Mouse (Mus musculus): ENCODE results near the gene Gm20696. TPM values are rescaled to one million over a fixed set of nuclear protein-coding genes. Genes with fewer than 3 reads are reported as not detected.

Gm20696 gene
- polyA plus RNA-seq, 1 experiment from 2014 or later, result 3.0 TPM

GRCm38 (mm10) chr6:99364545-99364944, 302.1 kb downstream of the Gm20696 start:
- H3K27ac ChIP-seq (ENCODE audit: low read depth, low read length), result no peak overlapping the region
- no peak for ATAC-seq (ENCODE audit: low read depth)
- H3K9me3 ChIP-seq (ENCODE audit: control insufficient read depth, low read length), result no peaks in the 10 kb centered on the region
- H3K36me3 ChIP-seq (ENCODE audit: control insufficient read depth, insufficient read depth, low read length), result no peaks in the 10 kb centered on the region
- H3K4me1 ChIP-seq (ENCODE audit: control insufficient read depth, insufficient read depth, low read length), result no peaks in the 10 kb centered on the region
- H3K4me2 ChIP-seq (ENCODE audit: low read depth, low read length), result no peak overlapping the region
- no peak overlapping the region for H3K9ac ChIP-seq (replicated peaks; ENCODE audit: low read depth, low read length)
- 73% methylated on average over 6 of the region's 6 CpGs for WGBS
- H3K27me3 ChIP-seq (ENCODE audit: control insufficient read depth, insufficient read depth, low read length), result no peaks in the 10 kb centered on the region
- H3K4me3 ChIP-seq (ENCODE audit: low read depth, low read length), result no peak overlapping the region

DNA sequence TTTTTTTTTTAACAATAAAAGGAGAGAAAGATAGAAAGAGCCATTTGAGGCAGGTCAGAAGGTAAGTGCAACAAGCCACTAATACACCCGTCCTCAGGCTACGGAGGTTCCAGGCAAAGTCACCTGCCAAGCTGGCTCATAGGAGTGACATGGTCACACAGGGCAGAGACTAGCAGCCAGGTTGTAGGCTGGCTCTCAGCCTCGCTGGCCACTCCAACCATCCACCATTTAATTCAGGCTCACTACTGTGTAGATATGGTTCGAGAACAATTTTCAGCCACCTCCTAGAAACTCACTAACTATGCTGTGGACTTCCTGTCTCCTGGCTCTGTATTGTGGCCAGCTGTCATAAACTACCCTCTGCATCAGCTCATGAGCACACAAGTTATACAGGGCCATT, 306.0 kb downstream of the Gm20696 start:
- Histone ChIP-seq H3K27me3 (ENCODE audit: control insufficient read depth, insufficient read depth, low read length) (no peaks in the 10 kb centered on the region), H3K4me3 (ENCODE audit: low read depth, low read length) (no peak overlapping the region), H3K4me2 (ENCODE audit: low read depth, low read length) (no peak overlapping the region), H3K9me3 (ENCODE audit: control insufficient read depth, low read length) (no peaks in the 10 kb centered on the region), H3K4me1 (ENCODE audit: control insufficient read depth, insufficient read depth, low read length) (no peaks in the 10 kb centered on the region), H3K27ac (ENCODE audit: low read depth, low read length) (no peak overlapping the region), H3K36me3 (ENCODE audit: control insufficient read depth, insufficient read depth, low read length) (no peaks in the 10 kb centered on the region), H3K9ac (replicated peaks; ENCODE audit: low read depth, low read length) (no peak overlapping the region)
- 88% methylated on average over 4 of the region's 4 CpGs for WGBS
- no peak for ATAC-seq (ENCODE audit: low read depth)

DNA sequence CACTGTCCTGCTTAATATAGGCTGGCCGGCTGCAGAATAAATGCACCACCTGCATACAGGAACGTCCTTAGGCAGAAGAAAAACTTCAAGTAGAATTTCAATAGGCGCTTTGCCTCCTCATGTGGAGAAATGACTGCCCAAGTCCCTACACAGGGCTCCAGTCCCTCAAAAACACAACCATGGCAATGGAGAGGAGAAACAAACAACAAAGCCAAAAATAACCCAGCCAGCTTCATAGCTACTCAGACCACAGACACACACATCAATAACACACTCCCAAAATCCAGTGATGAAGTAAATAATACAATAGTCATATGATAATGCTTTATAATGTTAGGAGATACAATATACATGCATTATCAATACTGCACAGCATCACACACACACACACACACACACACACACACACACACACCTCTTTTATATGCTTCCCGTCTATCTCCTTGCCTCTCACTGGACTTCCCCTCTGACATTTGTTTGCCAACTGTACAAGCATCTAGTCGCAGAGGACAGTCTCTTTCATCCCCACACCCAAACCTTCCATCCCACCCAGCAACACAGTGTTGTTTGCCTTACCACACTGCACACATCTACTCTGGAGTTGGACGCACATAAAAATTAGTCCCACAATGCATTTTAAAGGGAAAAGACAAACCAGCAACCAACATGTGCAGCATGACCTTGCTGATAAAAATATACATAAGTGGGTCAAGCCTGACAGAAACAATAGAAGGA, 306.7 kb downstream of the Gm20696 start:
- 82% methylated on average over 6 of the region's 6 CpGs for WGBS
- no peaks in the 10 kb centered on the region for H3K27me3 ChIP-seq (ENCODE audit: control insufficient read depth, insufficient read depth, low read length)

DNA sequence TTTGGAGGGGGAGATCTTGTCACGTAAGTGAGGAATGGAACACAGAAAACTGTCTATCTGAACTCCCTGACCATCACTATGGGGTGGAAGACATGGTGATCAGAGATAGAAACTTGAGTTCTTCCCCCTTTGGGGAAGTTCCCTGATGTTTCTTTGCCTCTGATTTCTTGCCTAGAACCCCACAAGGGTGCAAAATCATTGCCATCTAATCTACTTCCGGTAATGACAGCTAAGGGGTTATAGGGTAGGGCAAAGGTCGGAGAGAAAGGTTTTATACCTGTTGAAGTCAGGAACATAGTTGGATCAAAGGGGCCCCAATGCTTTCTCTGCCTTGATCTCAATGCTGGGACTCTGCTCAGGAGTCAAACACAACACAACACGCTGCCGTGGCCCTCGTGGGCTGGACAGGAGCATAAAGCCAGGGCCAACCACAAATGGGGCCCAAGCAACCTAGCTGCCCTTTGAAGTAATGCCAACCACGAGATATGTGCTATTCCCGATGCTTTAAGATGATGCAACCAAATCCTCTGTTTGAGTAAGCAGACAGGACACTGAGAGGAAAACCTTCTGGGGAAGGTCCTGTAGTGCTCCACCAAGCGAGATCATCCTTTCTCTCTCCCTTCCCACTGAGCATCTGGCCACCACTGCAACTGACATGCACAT, 307.4 kb downstream of the Gm20696 start:
- whole genome bisulfite sequencing, result 90% methylated on average over 9 of the region's 9 CpGs
- ATAC-seq (ENCODE audit: low read depth), result no peak
- H3K27me3 ChIP-seq (ENCODE audit: control insufficient read depth, insufficient read depth, low read length), result no peaks in the 10 kb centered on the region

More for the DNA sequence above, 306.7 kb downstream of the Gm20696 start:
- Histone ChIP-seq H3K4me1 (ENCODE audit: control insufficient read depth, insufficient read depth, low read length) (no peaks in the 10 kb centered on the region), H3K27ac (ENCODE audit: low read depth, low read length) (no peak overlapping the region), H3K9ac (replicated peaks; ENCODE audit: low read depth, low read length) (no peak overlapping the region), H3K9me3 (ENCODE audit: control insufficient read depth, low read length) (no peaks in the 10 kb centered on the region), H3K4me3 (ENCODE audit: low read depth, low read length) (no peak overlapping the region), H3K4me2 (ENCODE audit: low read depth, low read length) (no peak overlapping the region), H3K36me3 (ENCODE audit: control insufficient read depth, insufficient read depth, low read length) (no peaks in the 10 kb centered on the region)
- ATAC-seq (ENCODE audit: low read depth), result no peak

GRCm38 (mm10) chr6:99357931-99358330, 308.7 kb downstream of the Gm20696 start:
- WGBS, result 93% methylated on average over 2 of the region's 2 CpGs
- no peak overlapping the region for H3K27ac ChIP-seq (ENCODE audit: low read depth, low read length)
- no peaks in the 10 kb centered on the region for H3K9me3 ChIP-seq (ENCODE audit: control insufficient read depth, low read length)
- H3K9ac ChIP-seq (replicated peaks; ENCODE audit: low read depth, low read length), result no peak overlapping the region
- no peaks in the 10 kb centered on the region for H3K36me3 ChIP-seq (ENCODE audit: control insufficient read depth, insufficient read depth, low read length)
- no peaks in the 10 kb centered on the region for H3K4me1 ChIP-seq (ENCODE audit: control insufficient read depth, insufficient read depth, low read length)
- H3K4me2 ChIP-seq (ENCODE audit: low read depth, low read length), result no peak overlapping the region
- ATAC-seq (ENCODE audit: low read depth), result no peak
- no peaks in the 10 kb centered on the region for H3K27me3 ChIP-seq (ENCODE audit: control insufficient read depth, insufficient read depth, low read length)
- H3K4me3 ChIP-seq (ENCODE audit: low read depth, low read length), result no peak overlapping the region

More for the DNA sequence above, 307.4 kb downstream of the Gm20696 start:
- no peak overlapping the region for H3K27ac ChIP-seq (ENCODE audit: low read depth, low read length)
- no peaks in the 10 kb centered on the region for H3K9me3 ChIP-seq (ENCODE audit: control insufficient read depth, low read length)
- H3K4me3 ChIP-seq (ENCODE audit: low read depth, low read length), result no peak overlapping the region
- H3K9ac ChIP-seq (replicated peaks; ENCODE audit: low read depth, low read length), result no peak overlapping the region
- H3K4me1 ChIP-seq (ENCODE audit: control insufficient read depth, insufficient read depth, low read length), result no peaks in the 10 kb centered on the region
- no peak overlapping the region for H3K4me2 ChIP-seq (ENCODE audit: low read depth, low read length)
- H3K36me3 ChIP-seq (ENCODE audit: control insufficient read depth, insufficient read depth, low read length), result no peaks in the 10 kb centered on the region

GRCm38 (mm10) chr6:99354338-99354737, 312.3 kb downstream of the Gm20696 start:
- Histone ChIP-seq H3K36me3 (ENCODE audit: control insufficient read depth, insufficient read depth, low read length) (no peaks in the 10 kb centered on the region), H3K4me1 (ENCODE audit: control insufficient read depth, insufficient read depth, low read length) (no peaks in the 10 kb centered on the region), H3K9me3 (ENCODE audit: control insufficient read depth, low read length) (no peaks in the 10 kb centered on the region), H3K27ac (ENCODE audit: low read depth, low read length) (no peak overlapping the region), H3K4me3 (ENCODE audit: low read depth, low read length) (no peak overlapping the region), H3K4me2 (ENCODE audit: low read depth, low read length) (no peak overlapping the region), H3K27me3 (ENCODE audit: control insufficient read depth, insufficient read depth, low read length) (no peaks in the 10 kb centered on the region), H3K9ac (replicated peaks; ENCODE audit: low read depth, low read length) (no peak overlapping the region)
- WGBS, result 72% methylated on average over 2 of the region's 2 CpGs
- no peak for ATAC-seq (ENCODE audit: low read depth)

- Histone ChIP-seq H3K27ac (ENCODE audit: low read depth, low read length) (no peak overlapping the region), H3K27me3 (ENCODE audit: control insufficient read depth, insufficient read depth, low read length) (no peaks in the 10 kb centered on the region), H3K36me3 (ENCODE audit: control insufficient read depth, insufficient read depth, low read length) (no peaks in the 10 kb centered on the region), H3K4me2 (ENCODE audit: low read depth, low read length) (no peak overlapping the region), H3K9ac (replicated peaks; ENCODE audit: low read depth, low read length) (no peak overlapping the region), H3K4me1 (ENCODE audit: control insufficient read depth, insufficient read depth, low read length) (no peaks in the 10 kb centered on the region), H3K4me3 (ENCODE audit: low read depth, low read length) (no peak overlapping the region), H3K9me3 (ENCODE audit: control insufficient read depth, low read length) (no peaks in the 10 kb centered on the region)
- no peak for ATAC-seq (ENCODE audit: low read depth)
- WGBS, result 94% methylated on average over 2 of the region's 2 CpGs
Observed at GRCm38 (mm10) chr6:99353441-99353840, 313.2 kb downstream of the Gm20696 start.

DNA sequence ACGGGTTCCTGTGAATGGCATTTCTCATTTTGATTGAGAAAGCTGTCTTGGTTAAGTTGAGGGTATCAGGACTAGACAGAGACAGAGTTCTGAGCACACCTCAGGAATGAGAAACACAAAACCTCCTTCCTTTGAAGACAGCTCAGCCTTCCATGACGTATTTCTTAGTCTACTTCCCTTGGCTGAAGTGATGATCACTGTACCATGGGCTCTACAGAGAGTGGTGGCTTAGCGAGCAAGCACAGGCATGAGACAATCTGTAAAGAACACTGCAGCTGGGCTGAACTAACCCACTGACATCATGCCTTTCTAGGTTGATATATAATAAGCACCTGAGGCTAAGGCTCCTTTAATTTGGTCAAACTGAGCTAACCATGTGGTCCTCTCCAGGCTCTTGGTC, 316.0 kb downstream of the Gm20696 start:
- Histone ChIP-seq H3K4me2 (ENCODE audit: low read depth, low read length) (no peak overlapping the region), H3K4me3 (ENCODE audit: low read depth, low read length) (no peak overlapping the region), H3K27ac (ENCODE audit: low read depth, low read length) (no peak overlapping the region), H3K9me3 (ENCODE audit: control insufficient read depth, low read length) (no peaks in the 10 kb centered on the region), H3K9ac (replicated peaks; ENCODE audit: low read depth, low read length) (no peak overlapping the region), H3K27me3 (ENCODE audit: control insufficient read depth, insufficient read depth, low read length) (no peaks in the 10 kb centered on the region), H3K36me3 (ENCODE audit: control insufficient read depth, insufficient read depth, low read length) (no peaks in the 10 kb centered on the region), H3K4me1 (ENCODE audit: control insufficient read depth, insufficient read depth, low read length) (peaks cover 4% of the 10 kb centered on the region; the same call in 1 of the 2 replicates)
- 93% methylated on average over 3 of the region's 3 CpGs for WGBS
- ATAC-seq (ENCODE audit: low read depth), result no peak

DNA sequence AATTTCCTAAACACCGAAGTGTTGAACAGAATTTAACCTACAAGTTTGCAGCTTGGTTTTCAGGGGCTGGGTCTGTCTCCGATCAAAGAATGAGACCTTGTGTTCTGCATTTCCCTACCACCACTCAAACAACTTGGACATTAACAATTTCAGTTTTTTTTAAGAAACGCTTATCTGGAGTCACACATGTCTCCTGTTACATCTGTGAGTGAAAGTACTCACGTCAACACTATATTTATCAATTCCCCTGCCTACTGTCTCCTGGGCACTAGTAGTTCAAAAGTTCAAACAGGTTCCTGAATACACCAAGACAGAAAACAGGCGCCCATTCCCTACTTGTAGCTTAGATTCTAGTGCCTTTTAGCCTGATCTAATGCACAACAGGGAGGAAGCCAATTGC, 316.4 kb downstream of the Gm20696 start:
- no peak for ATAC-seq (ENCODE audit: low read depth)
- 89% methylated on average over 5 of the region's 5 CpGs for WGBS

More for the DNA sequence above, 316.4 kb downstream of the Gm20696 start:
- H3K4me1 ChIP-seq (ENCODE audit: control insufficient read depth, insufficient read depth, low read length), result peaks cover 4% of the 10 kb centered on the region; the same call in 1 of the 2 replicates
- no peaks in the 10 kb centered on the region for H3K9me3 ChIP-seq (ENCODE audit: control insufficient read depth, low read length)
- no peak overlapping the region for H3K4me2 ChIP-seq (ENCODE audit: low read depth, low read length)
- H3K4me3 ChIP-seq (ENCODE audit: low read depth, low read length), result no peak overlapping the region
- no peaks in the 10 kb centered on the region for H3K36me3 ChIP-seq (ENCODE audit: control insufficient read depth, insufficient read depth, low read length)
- H3K27ac ChIP-seq (ENCODE audit: low read depth, low read length), result no peak overlapping the region
- no peak overlapping the region for H3K9ac ChIP-seq (replicated peaks; ENCODE audit: low read depth, low read length)
- H3K27me3 ChIP-seq (ENCODE audit: control insufficient read depth, insufficient read depth, low read length), result no peaks in the 10 kb centered on the region
